Mouse (Mus musculus) lung, postnatal 25 days (tissue): Measurements from ENCODE around the gene Pabpc4.

Experiments
- DNase-seq: peaks from one replicate; pipeline ENCODE4 v3.0.0; 2022; ENCODE audit warnings: low spot score

The Pabpc4 gene

DNA sequence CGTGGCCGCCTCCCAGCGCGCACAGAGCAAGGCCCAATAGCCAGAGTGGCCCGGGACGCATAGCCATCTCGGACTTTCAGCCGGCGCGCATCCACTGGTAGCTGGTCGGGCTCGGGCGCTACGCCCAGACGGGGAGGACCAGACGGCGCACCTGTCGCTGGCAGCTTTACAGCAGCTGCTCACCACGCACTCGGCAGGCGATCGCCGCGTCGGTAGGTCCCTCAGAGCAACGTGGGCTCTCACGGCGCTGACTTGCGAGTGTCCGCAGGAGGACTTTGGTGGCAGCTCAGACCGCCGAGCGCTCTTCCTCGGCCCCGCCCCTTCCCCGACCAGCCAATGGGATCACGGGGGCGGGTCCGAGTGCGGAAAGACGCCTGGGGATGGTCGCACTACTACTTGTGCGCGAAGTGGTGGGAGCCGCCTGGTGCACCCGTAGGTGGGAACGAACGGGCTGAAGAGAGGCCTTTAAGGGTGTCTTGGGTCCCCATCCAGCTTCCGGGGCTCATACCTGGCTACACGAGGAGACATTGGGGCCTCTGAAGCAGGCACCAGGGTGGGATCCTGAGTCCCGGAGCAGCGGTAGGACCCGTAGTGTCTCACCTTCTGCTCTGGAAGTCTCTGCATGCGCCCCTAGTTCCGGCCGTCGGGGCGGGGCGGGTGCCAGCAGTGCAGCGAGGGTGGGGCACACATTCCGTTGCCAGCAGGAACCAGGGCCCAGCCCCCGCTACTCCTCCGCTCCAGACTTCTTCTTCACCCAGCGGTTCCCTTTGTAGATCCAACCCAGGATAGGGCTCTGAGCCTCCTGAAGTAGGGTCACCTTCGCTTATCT lies 80.7 kb downstream of the Pabpc4 start, which contains the start of gene Bmp8a:
Gene Bmp8a, minus strand, starts transcription at position 611 of the 829 bp plus-strand sequence.
- DNase-seq = peak; percentile 53

DNA sequence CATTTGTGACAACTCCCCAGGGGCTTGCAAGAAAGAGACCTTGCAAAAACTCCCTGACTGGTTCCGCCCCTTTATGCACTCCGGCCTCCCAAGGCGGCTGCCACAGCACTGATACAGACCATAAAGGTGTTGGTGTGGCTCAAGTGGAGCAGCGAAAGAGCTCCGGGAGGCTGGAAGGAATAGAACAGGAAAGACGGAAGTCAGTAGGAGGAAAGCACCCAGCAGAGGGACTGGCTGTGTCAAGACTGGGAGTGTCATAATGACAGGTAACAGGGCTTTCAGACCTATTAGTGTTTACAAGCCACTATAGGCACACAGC lies 81.3 kb downstream of the Pabpc4 start:
- no peak for DNase-seq
